Mouse (Mus musculus) adrenal gland, postnatal 4 days (tissue): ENCODE data around the gene Sema5a. TPM values are rescaled to one million over a fixed set of nuclear protein-coding genes. Genes with fewer than 3 reads are reported as not detected.

Experiments used
- DNase-seq, 2 experiments: peaks; one replicate each; pipeline ENCODE4 v3.0.0; 2021 to 2022; ENCODE audit warnings: low spot score in 2 of 2, mixed read lengths in 2 of 2
- total RNA-seq, 2 experiments: library from RNA; stranded (reverse); gene quantifications; 2 replicates each; pipeline ENCODE4 v1.2.3; 2021

The Sema5a gene
- total RNA-seq, 2 experiments from 2014 or later: 33.9 to 47.3 TPM

GRCm38 (mm10) chr15:32297266-32297665, 52.7 kb downstream of the Sema5a start:
- no peak for DNase-seq

GRCm38 (mm10) chr15:32298525-32298924, 53.9 kb downstream of the Sema5a start:
- no peak for DNase-seq

- DNase-seq: no peak
Measured at GRCm38 (mm10) chr15:32300991-32301390, 56.4 kb downstream of the Sema5a start.

GRCm38 (mm10) chr15:32306557-32307243, 62.1 kb downstream of the Sema5a start:
- no peak for DNase-seq

DNA sequence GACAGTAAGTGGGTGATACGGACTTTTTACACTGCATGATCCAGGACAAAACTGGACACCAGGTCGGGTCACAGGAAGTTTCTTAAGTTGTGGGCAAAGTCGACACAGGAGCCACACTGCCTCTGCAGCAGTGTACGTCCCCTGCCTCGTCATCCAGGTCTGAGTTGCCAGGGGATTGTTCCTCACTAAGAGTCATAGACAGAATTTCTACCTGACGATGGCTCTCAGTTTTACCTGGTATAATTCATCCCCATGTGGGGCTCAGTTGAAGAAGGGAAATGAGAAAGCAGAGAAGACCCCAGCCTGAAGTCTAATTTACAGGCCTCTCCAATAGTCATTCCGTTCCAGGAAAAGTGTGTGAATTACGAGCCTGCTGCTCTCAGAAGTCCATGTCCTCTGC, 66.2 kb downstream of the Sema5a start:
- no peak for DNase-seq

- DNase-seq: no peak
Measured at GRCm38 (mm10) chr15:32311287-32311686, 66.7 kb downstream of the Sema5a start.

DNA sequence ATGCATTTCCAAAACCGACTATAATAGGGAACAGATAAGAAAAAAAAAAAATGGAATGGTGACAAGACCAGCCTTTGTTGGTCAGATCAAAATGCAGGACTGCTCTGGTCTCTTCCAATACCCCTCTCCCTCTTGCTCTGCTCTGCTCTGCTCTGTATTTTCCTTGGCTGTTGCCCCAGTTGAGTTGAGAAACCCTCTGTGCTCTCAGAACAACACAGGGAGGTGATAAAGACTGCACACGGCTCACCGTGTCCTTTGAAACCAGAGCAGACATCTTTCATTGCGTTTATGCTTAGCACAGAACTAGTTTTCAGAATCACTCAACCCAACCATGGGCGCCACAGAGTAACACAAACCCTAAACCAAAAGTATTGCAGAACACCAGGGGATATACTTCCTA, 72.5 kb downstream of the Sema5a start:
- no peak for DNase-seq

DNA sequence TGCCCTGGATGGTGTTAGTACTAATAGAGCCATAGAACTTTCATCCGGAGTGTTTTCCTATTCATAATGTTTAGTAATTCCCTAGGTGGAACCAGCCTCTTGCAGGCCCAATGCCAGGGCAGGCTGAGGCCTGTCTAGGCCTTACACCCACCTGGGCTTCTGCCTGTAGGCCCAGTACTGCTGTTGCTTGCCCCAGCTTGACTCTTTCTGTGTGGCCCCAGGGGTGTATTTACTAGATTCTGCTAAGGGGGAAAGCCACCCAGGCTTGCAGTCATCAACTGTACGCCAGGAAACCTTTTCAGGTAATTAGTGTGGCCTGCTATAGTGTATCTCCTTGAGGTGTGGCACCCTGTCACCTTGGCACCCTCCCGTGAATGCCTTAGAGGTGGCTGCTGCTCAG, 76.1 kb downstream of the Sema5a start:
- no peak for DNase-seq

DNA sequence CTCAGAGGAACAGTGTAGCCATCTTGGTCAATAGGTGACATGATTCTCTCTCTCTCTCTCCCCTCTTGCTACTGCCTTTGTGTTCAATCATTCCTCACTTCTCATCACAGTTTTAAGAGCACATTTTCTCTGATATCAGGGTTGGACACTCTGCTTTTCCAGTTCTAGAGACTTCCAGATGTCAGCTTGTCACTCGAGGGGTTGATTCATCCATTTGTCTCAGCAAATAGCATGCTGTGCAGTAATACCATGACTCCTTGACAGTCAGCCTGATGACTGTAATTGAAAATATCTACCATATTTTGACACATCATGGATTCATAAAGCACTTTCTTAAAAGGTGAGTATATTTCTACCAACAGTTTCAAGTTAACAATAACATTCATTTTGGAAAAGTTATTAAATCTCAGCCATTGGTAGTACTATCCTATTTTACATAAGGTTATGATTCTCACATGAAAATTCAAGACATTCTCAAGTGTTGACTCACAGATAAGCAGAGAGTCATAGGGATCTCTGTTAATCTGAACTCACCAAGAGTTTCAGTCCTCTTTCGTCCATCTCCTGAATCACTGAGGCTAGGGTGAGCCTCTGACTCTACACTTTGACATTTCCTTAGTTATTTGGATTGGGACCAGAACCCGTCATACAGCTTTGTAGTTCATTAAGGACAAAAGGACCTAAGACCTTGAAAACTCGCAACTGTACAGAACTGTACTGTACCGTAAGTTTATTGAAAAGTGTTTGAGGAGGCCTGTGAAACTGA, 78.0 kb downstream of the Sema5a start:
- DNase-seq: no peak

DNA sequence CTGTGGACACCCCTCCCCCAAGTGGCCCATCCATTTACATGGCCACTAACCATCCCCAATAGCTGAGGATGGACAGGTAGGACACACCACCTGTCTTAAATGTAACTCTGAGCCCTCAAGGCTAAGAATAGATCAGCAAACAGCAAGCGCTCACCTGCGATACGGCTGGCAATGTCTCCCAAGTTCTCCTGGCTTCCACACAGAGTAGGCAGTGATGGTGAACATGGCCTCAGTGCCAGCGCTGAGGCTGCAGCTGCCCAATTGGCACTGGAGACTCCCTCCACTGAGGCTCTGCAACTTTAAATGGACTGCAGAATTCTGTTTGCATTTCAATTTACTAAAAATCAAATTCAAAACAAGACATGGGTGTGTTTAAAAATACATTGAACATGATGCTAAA, 78.6 kb downstream of the Sema5a start:
- DNase-seq: no peak

DNA sequence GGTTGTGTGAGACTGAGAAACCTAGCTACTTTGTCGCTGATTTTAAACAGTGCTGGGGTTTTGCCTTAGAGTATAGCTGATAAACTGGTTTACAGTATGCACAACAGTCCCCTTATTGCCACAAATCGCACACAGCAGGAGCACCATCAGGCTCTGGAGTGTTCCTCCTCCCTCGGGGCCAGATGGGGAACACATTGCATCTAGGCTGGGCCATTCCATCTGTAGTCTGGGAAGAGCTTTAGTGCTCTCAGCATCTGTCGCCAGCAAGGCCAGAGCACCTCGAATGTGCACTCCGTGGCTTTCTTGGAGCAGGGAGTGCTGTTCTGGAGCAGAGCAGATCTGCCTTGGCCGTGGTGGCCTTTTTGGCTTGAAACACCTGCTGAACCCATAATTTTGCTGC, 79.5 kb downstream of the Sema5a start:
- no peak for DNase-seq

DNA sequence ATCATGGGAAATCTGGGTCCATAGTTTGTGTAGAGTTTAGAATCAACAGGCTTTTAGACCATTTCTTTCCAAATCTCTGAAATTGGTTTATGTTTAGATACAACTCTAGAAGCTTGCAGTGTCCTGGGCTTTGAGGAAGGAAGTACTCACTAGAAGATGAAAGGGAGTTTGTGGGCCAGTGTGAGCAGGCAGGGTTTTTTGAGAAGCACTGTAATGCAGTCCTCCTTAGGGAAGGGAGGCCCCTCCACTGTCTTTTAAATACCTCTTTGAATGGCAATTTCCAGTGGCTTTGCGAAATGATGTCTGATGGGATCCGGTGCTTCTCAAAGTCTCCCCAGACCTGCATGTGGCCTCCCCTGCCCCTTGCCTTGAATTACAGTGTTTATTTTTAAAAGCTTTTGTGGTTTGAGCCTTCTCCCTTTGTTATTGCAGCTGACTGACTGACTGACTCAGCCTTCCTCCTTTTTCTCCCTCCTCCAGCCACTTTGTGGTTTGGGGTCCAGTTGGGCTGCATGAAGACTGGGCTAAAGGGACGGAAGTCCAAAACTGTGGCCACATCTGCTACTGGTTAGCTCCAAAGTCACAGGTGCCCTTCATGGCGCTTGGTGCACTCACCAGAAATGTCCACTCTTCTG, 83.9 kb downstream of the Sema5a start:
- no peak for DNase-seq

DNA sequence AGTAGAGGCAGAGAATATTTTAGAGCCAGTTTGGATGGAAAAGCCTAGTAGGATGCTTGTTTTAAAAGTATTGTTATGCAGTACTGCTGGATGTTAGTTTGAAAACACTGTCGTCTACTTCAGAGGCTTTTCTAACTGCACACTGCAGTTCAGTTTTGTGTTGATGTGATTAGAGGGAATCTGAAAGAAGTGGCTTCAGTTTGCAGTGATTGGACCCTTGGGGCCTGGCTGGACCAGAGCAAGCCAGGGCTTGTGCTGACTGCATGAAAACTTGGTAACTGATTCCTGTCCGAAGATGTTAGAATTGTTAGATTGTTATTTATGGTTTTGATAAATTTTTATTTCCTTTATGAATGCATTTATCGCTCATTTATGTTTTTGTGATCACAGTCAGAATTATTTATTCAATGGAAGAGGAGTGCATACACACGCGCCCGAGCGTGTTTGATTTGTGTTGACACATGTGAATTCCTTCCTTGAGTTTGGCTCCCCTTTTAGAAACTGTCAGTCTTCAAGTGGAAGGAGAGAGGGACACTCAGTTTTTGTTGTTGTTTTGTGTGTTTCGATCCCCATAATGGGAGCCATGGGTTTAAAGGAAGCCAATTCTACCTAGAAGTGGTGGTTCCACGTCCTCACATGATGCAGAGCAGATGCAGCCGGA, 85.2 kb downstream of the Sema5a start:
- no peak for DNase-seq

GRCm38 (mm10) chr15:32330427-32330826, 85.8 kb downstream of the Sema5a start:
- no peak for DNase-seq

- DNase-seq: no peak
Measured at GRCm38 (mm10) chr15:32331037-32331436, 86.4 kb downstream of the Sema5a start.

GRCm38 (mm10) chr15:32333456-32333855, 88.8 kb downstream of the Sema5a start:
- no peak for DNase-seq

DNA sequence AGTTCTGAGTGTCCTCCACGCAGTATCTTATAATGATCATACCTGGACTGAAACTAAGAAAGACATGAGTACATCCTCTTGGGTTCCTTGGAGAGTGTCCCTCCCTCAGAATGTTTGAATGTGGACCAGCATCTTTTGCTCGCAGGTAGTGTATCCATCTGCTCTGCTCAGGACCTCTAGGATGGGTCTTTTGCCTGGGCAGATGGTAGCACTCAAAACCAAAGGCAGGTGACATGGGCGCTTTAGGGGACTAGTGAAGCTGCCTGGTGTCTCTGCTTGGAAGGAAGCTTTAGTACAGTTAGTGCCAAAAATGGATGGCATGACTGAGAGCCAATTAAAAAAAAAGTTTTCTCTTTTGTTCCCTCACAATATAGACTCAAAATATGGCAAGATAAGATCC, 93.2 kb downstream of the Sema5a start:
- no peak for DNase-seq

DNA sequence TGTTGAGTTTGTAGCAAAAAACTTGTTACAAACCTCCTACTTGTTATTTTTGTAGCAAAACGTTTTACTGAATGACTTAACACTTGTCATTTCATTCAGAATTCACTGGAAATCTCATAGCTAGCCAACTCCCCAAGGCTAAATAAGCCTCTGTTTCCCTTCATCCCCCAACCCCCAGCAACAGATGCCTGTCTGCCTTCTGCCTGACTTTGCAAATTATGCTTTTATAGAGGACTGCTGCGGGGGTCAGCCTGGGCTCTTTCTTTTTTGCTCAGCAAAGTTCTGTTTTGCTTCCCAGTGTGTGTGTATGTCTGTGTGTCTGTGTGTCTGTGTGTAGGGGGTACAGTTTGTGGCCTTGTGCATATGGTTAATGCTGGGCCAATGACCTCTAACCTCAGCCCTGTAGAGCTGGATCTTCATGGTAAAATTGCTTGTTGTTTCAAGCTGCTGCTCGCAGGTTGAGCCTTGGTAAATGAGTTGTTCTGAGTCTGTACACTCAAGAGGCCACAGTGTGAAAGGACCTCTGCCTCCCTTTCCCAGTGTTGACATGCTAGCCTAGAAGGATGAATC, 94.2 kb downstream of the Sema5a start:
- DNase-seq: no peak

- no peak for DNase-seq
Measured at GRCm38 (mm10) chr15:32339426-32339825, 94.8 kb downstream of the Sema5a start.

DNA sequence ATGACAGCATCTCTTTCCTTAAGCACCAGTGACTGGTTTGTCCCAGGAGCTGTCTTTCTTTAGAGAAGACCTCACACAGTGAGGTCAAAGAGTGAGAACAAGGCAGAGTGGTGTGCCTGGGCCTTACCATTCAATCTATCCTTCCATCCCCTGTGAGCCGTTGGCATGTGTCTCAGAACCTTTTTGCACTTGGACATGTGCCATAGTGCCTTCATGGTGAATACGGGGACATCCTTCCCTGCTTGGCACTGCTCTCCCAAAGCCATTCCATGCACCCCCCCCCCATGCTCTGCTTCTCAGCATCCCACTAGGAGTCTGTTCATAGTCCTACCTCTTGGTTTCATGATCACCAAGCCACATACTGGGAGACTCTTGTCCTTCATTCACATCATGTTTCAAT, 96.8 kb downstream of the Sema5a start:
- no peak for DNase-seq

DNA sequence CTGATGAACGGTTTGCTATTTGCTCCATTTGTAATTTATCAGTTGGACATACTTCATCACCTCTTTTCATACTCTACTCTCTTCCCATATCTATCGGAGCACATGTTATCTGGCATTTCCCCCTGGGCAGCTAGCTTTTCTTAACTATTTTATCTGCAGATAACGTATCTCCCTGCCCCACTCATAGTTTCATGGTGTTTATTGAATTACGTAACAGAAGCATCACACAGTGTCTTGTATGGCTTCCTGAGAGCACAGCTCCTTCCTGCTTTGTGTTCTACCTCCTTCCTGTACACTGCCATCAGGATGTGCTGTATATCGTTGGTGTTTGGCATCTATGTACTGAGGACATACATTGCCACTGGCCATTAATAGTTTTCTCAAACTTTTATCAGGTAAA, 98.9 kb downstream of the Sema5a start:
- DNase-seq: no peak

DNA sequence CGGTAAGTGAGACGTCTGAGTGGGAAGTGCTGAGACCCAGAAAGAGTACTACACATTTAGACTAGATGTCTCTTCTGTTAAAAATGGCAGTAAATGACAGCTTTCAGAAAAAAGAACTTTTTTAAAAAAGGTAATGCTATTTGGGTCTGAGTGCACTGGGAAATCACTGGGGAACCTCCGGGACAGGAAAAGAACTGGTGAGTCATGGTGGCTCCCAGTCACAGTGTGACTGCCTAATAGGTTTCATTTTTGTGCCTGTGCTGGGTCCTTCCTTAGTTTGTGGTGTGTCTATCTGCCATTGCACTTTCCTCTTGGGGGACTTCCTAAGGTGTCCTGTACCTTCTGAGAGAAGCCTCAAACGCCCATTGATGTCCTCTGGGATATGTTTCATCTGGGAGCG, 102.7 kb downstream of the Sema5a start:
- no peak for DNase-seq
